ENCODE assay signal across 8 mouse cellular contexts in genomic region chr5:13547472-13548209, GRCm38 (mm10).
DNase-seq lines count a peak whose midpoint lies in the region; ATAC-seq lines count a peak whose summit lies in the region.

No protein-coding gene starts in this region.

- no peak overlapping the region for H3K4me2 ChIP-seq in forebrain, embryonic 14.5 days (ENCODE audit: low read length)
- H3K4me2 ChIP-seq in forebrain, embryonic 15.5 days (replicated peaks), result no peak overlapping the region
- H3K4me2 ChIP-seq in heart, embryonic 16.5 days (ENCODE audit: low read depth, low read length), result peak overlapping the region; percentile 8; the same call in 1 of the 2 replicates
- no peak overlapping the region for H3K4me2 ChIP-seq in kidney, embryonic 16.5 days (replicated peaks; ENCODE audit: low read depth, low read length)
- no peak overlapping the region for H3K4me2 ChIP-seq in neural tube, embryonic 13.5 days

- DNase-seq in forebrain, embryonic 14.5 days (ENCODE audit: low spot score), result peak; percentile 35
- peak; percentile 59 for DNase-seq in embryo, embryonic 10.5 days (ENCODE audit: low spot score)

- WGBS in forebrain, embryonic 14.5 days, result 13% methylated on average over 2 of the region's 2 CpGs
- WGBS in forebrain, embryonic 15.5 days, result 7% methylated on average over 2 of the region's 2 CpGs
- 18% methylated on average over 2 of the region's 2 CpGs for WGBS in heart, embryonic 16.5 days
- WGBS in kidney, embryonic 16.5 days, result 36% methylated on average over 2 of the region's 2 CpGs
- WGBS in neural tube, embryonic 13.5 days, result 8% methylated on average over 2 of the region's 2 CpGs

- H3K4me3 ChIP-seq in forebrain, embryonic 14.5 days (ENCODE audit: low read depth, low read length), result no peak overlapping the region
- no peak overlapping the region for H3K4me3 ChIP-seq in forebrain, embryonic 15.5 days
- H3K4me3 ChIP-seq in heart, embryonic 16.5 days (ENCODE audit: low read length), result no peak overlapping the region
- H3K4me3 ChIP-seq in kidney, embryonic 16.5 days (ENCODE audit: low read length), result no peak overlapping the region
- H3K4me3 ChIP-seq in neural tube, embryonic 13.5 days, result no peak overlapping the region

- H3K4me1 ChIP-seq in forebrain, embryonic 14.5 days (ENCODE audit: control insufficient read depth, insufficient read depth, low read length), result 0 out of 2 replicates have a peak, but pooled peaks cover 4% of the 10 kb centered on the region
- peaks cover 9% of the 10 kb centered on the region for H3K4me1 ChIP-seq in forebrain, embryonic 15.5 days
- peaks cover 27% of the 10 kb centered on the region for H3K4me1 ChIP-seq in heart, embryonic 16.5 days (ENCODE audit: control insufficient read depth, insufficient read depth, low read length)
- peaks cover 9% of the 10 kb centered on the region; the same call in 1 of the 2 replicates for H3K4me1 ChIP-seq in kidney, embryonic 16.5 days (ENCODE audit: insufficient read depth, low read length)
- H3K4me1 ChIP-seq in neural tube, embryonic 13.5 days (replicated peaks), result peaks cover 14% of the 10 kb centered on the region

- H3K9ac ChIP-seq in forebrain, embryonic 14.5 days (ENCODE audit: low read length), result no peak overlapping the region
- no peak overlapping the region for H3K9ac ChIP-seq in forebrain, embryonic 15.5 days (replicated peaks)
- no peak overlapping the region for H3K9ac ChIP-seq in heart, embryonic 16.5 days (ENCODE audit: low read length)
- no peak overlapping the region for H3K9ac ChIP-seq in kidney, embryonic 16.5 days (replicated peaks; ENCODE audit: low read length)
- H3K9ac ChIP-seq in neural tube, embryonic 13.5 days, result no peak overlapping the region

- H3K27ac ChIP-seq in forebrain, embryonic 14.5 days (ENCODE audit: low read depth, low read length), result no peak overlapping the region
- no peak overlapping the region for H3K27ac ChIP-seq in forebrain, embryonic 15.5 days (replicated peaks)
- H3K27ac ChIP-seq in heart, embryonic 16.5 days (ENCODE audit: low read length), result peak overlapping the region; percentile 86
- peak overlapping the region; percentile 85 for H3K27ac ChIP-seq in kidney, embryonic 16.5 days (ENCODE audit: low read length)
- 0 out of 2 replicates have a peak overlapping the region, but pooled peaks have one; percentile 10 for H3K27ac ChIP-seq in neural tube, embryonic 13.5 days (replicated peaks)

- ATAC-seq in forebrain, embryonic 14.5 days, result peak; percentile 15; the same call in 1 of the 2 replicates
- no peak for ATAC-seq in forebrain, embryonic 15.5 days (replicated peaks)
- peak; percentile 86 for ATAC-seq in heart, embryonic 16.5 days (replicated peaks; ENCODE audit: extremely low read depth, insufficient read depth, low FRiP score)
- peak; percentile 88 for ATAC-seq in kidney, embryonic 16.5 days (ENCODE audit: low FRiP score, low TSS enrichment)
- peak; percentile 76 for ATAC-seq in neural tube, embryonic 13.5 days (ENCODE audit: low read depth)
- ATAC-seq in erythroid progenitor cell, adult 5-6 weeks (replicated peaks; ENCODE audit: low FRiP score, poor library complexity, severe bottlenecking), result no peak
- ATAC-seq in granulocyte monocyte progenitor cell, adult 5-6 weeks (replicated peaks; ENCODE audit: poor library complexity, severe bottlenecking), result no peak

- H3K36me3 ChIP-seq in forebrain, embryonic 14.5 days (ENCODE audit: control insufficient read depth, insufficient read depth, low read length), result no peaks in the 10 kb centered on the region
- no peaks in the 10 kb centered on the region for H3K36me3 ChIP-seq in forebrain, embryonic 15.5 days
- H3K36me3 ChIP-seq in heart, embryonic 16.5 days (ENCODE audit: control insufficient read depth, insufficient read depth), result no peaks in the 10 kb centered on the region
- H3K36me3 ChIP-seq in kidney, embryonic 16.5 days (ENCODE audit: insufficient read depth, low read length), result no peaks in the 10 kb centered on the region
- H3K36me3 ChIP-seq in neural tube, embryonic 13.5 days, result no peaks in the 10 kb centered on the region

- H3K27me3 ChIP-seq in forebrain, embryonic 14.5 days (replicated peaks; ENCODE audit: control insufficient read depth, insufficient read depth, low read length), result no peaks in the 10 kb centered on the region
- H3K27me3 ChIP-seq in forebrain, embryonic 15.5 days, result no peaks in the 10 kb centered on the region
- H3K27me3 ChIP-seq in heart, embryonic 16.5 days (ENCODE audit: control insufficient read depth, insufficient read depth, low read length), result no peaks in the 10 kb centered on the region
- no peaks in the 10 kb centered on the region for H3K27me3 ChIP-seq in kidney, embryonic 16.5 days (ENCODE audit: insufficient read depth, low read length)
- H3K27me3 ChIP-seq in neural tube, embryonic 13.5 days, result no peaks in the 10 kb centered on the region

- H3K9me3 ChIP-seq in forebrain, embryonic 14.5 days (replicated peaks; ENCODE audit: control insufficient read depth, low read length), result no peaks in the 10 kb centered on the region
- H3K9me3 ChIP-seq in forebrain, embryonic 15.5 days, result no peaks in the 10 kb centered on the region
- H3K9me3 ChIP-seq in heart, embryonic 16.5 days (replicated peaks; ENCODE audit: control insufficient read depth, low read length), result no peaks in the 10 kb centered on the region
- no peaks in the 10 kb centered on the region for H3K9me3 ChIP-seq in kidney, embryonic 16.5 days (ENCODE audit: low read length)
- no peaks in the 10 kb centered on the region for H3K9me3 ChIP-seq in neural tube, embryonic 13.5 days

Comparison
In these comparisons a context has a peak if more than half of its experiments do, and no peak if none do; other contexts are left out.
1. ATAC-seq: peak in forebrain, embryonic 14.5 days (single experiment), heart, embryonic 16.5 days (single experiment), kidney, embryonic 16.5 days (single experiment) and neural tube, embryonic 13.5 days (single experiment); none in forebrain, embryonic 15.5 days (single experiment), erythroid progenitor cell, adult 5-6 weeks (single experiment) and granulocyte monocyte progenitor cell, adult 5-6 weeks (single experiment).
2. H3K27ac ChIP-seq: peak in heart, embryonic 16.5 days (single experiment), kidney, embryonic 16.5 days (single experiment) and neural tube, embryonic 13.5 days (single experiment); none in forebrain, embryonic 14.5 days (single experiment) and forebrain, embryonic 15.5 days (single experiment).